Mouse (Mus musculus) intestine, embryonic 15.5 days (tissue): Measurements from ENCODE around the gene Rps6ka2. TPM values are rescaled to one million over a fixed set of nuclear protein-coding genes. Genes with fewer than 3 reads are reported as not detected.

Experiments used
- ATAC-seq: fragments of 200-750 bp; cut with Nextera tagmentation; 2 replicates; pipeline ENCODE4 v1.8.0; 2017; ENCODE audit warnings: moderate TSS enrichment, moderate library complexity
- H3K27ac ChIP-seq: fragments of 300-500 bp; sonication (generic); 2 replicates; pipeline ENCODE4 v1.5.1; 2015; ENCODE audit warnings: mild to moderate bottlenecking, inconsistent platforms
- H3K27me3 ChIP-seq: fragments of 300-500 bp; sonication (generic); replicated peaks from 2 replicates; pipeline ENCODE4 v1.6.1; 2015; ENCODE audit warnings: inconsistent platforms
- H3K36me3 ChIP-seq: fragments of 300-500 bp; sonication (generic); 2 replicates; pipeline ENCODE4 v1.6.1; 2015; ENCODE audit warnings: inconsistent platforms
- H3K4me1 ChIP-seq: fragments of 300-500 bp; sonication (generic); replicated peaks from 2 replicates; pipeline ENCODE4 v1.6.1; 2015; ENCODE audit warnings: inconsistent platforms
- H3K4me2 ChIP-seq: fragments of 300-500 bp; sonication (generic); replicated peaks from 2 replicates; pipeline ENCODE4 v1.6.1; 2015; ENCODE audit warnings: mild to moderate bottlenecking, inconsistent platforms
- H3K4me3 ChIP-seq: fragments of 300-500 bp; sonication (generic); replicated peaks from 2 replicates; pipeline ENCODE4 v1.5.1; 2015; ENCODE audit warnings: inconsistent platforms
- H3K9ac ChIP-seq: fragments of 300-500 bp; sonication (generic); 2 replicates; pipeline ENCODE4 v1.6.1; 2015; ENCODE audit warnings: inconsistent platforms
- H3K9me3 ChIP-seq: fragments of 300-500 bp; sonication (generic); 2 replicates; pipeline ENCODE4 v1.6.1; 2016; ENCODE audit warnings: inconsistent platforms
- WGBS: fragments of 180-500 bp; shearing (Covaris S2); methylation state at CpG from one replicate; pipeline ENCODE4 v1.1.7; 2015; 5-methylcytosine and 5-hydroxymethylcytosine counted together
- polyA plus RNA-seq: library from polyadenylated mRNA; unstranded; fragments of >200 nt; fragmentation: Nextera tagmentation; extraction: Ambion mirVana; gene quantifications from 2 replicates; pipeline ENCODE4 v1.2.1, GENCODE M21; 2015

Gene Rps6ka2
- polyA plus RNA-seq, 1 experiment from 2014 or later: 8.0 TPM

DNA sequence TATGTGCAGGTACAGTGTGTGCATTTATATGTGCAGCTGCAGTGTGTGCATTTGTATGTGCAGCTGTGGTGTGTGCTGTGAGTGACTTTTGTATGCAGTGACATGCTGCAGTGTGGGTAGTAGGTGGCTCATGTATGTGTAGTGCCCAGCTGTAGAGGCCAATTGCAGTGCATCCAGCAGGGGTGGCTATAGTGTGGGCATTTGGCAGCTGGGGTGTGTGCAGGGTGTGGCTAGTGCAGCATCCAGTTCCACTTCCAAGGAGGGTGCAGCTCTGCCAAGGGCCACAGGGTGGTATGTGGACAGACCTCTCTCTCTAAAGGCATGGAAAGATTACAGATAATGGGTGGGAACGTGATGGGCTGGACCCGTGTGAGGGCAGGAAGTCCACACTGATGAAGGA is 43.3 kb downstream of the Rps6ka2 start:
- Histone ChIP-seq H3K4me2 (no peak overlapping the region), H3K4me1 (no peaks in the 10 kb centered on the region), H3K9me3 (no peaks in the 10 kb centered on the region), H3K27me3 (no peaks in the 10 kb centered on the region), H3K4me3 (no peak overlapping the region), H3K27ac (no peak overlapping the region), H3K36me3 (no peaks in the 10 kb centered on the region), H3K9ac (no peak overlapping the region)
- no peak for ATAC-seq
- WGBS: 62% methylated on average over 2 of the region's 2 CpGs

DNA sequence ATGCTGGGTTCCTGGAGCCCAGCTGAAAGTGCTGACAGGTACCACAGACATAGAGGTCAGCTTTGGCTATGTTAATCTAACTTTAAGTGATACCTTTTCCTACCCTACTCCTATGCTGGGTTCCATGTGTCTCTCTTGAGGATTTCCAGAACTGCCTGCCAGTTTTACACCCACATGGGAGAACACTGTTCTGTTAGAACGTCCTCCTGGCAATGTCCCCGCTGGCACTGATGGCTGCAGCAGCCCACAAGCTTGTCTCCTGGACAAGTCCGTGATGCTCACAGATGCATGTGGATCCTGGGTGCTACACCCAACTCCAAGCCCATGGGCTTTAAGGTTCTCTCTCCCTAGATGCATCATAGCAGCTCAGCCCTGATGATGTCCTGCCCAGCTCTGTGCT is 44.1 kb downstream of the Rps6ka2 start:
- no peaks in the 10 kb centered on the region for H3K36me3 ChIP-seq
- H3K4me1 ChIP-seq: peaks cover 7% of the 10 kb centered on the region
- H3K9me3 ChIP-seq: no peaks in the 10 kb centered on the region
- H3K27me3 ChIP-seq: no peaks in the 10 kb centered on the region
- H3K27ac ChIP-seq: no peak overlapping the region
- no peak overlapping the region for H3K4me3 ChIP-seq
- no peak for ATAC-seq
- WGBS: 87% methylated on average over 3 of the region's 3 CpGs
- no peak overlapping the region for H3K9ac ChIP-seq
- no peak overlapping the region for H3K4me2 ChIP-seq

DNA sequence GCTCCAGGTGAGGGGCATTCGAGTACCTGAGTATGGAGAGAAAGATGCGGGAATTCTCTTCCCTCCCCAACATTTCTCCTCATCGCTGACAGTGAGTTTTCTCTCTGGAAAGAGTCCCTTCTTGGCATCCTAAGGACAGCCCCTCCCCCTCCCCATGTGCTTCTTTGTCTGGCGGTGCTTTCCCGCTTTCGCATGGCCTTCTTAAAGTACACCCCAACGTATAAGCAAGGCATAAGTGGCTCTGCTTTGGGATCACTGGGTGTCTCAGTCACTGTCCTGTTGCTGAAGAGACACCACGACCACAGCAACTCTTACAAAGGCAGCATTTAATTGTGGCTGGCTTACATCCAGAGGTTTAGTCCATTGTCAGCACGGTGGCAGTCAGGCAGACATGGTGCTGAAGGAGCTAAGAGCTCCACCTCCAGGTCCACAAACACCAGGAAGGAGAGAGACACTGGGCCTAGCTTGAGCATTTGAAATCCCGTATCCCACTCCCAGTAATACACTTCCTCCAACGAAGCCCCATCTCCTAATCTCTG is 47.9 kb downstream of the Rps6ka2 start:
- no peak for ATAC-seq
- WGBS: 76% methylated on average over 11 of the region's 11 CpGs
- H3K9ac ChIP-seq: no peak overlapping the region
- H3K4me2 ChIP-seq: no peak overlapping the region
- no peaks in the 10 kb centered on the region for H3K27me3 ChIP-seq
- H3K36me3 ChIP-seq: no peaks in the 10 kb centered on the region
- no peak overlapping the region for H3K27ac ChIP-seq
- no peaks in the 10 kb centered on the region for H3K9me3 ChIP-seq
- peaks cover 13% of the 10 kb centered on the region for H3K4me1 ChIP-seq
- no peak overlapping the region for H3K4me3 ChIP-seq

DNA sequence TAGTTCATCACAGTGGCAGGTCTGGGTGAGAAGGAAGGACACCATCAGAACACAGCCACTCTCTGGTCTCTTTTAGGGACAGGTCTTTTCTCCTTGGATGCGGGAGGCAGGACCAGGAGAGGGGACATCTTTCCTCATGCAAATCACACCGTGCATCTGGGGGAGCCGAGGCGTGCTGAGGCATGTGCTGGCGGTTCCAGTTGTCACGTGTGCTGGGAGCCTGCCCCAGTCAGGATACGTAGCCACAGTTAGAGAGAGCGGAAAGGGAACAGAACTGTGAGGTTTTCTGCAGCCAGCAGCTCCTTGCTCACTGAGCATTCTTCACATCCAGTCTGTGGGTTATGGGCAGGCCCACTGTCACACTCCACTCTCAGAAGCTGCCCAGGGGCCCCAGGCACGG is 48.5 kb downstream of the Rps6ka2 start:
- Histone ChIP-seq H3K4me3 (no peak overlapping the region), H3K27me3 (no peaks in the 10 kb centered on the region), H3K9me3 (no peaks in the 10 kb centered on the region), H3K36me3 (no peaks in the 10 kb centered on the region), H3K9ac (no peak overlapping the region), H3K27ac (no peak overlapping the region), H3K4me2 (no peak overlapping the region), H3K4me1 (peaks cover 13% of the 10 kb centered on the region)
- ATAC-seq: no peak
- WGBS: 88% methylated on average over 9 of the region's 9 CpGs

DNA sequence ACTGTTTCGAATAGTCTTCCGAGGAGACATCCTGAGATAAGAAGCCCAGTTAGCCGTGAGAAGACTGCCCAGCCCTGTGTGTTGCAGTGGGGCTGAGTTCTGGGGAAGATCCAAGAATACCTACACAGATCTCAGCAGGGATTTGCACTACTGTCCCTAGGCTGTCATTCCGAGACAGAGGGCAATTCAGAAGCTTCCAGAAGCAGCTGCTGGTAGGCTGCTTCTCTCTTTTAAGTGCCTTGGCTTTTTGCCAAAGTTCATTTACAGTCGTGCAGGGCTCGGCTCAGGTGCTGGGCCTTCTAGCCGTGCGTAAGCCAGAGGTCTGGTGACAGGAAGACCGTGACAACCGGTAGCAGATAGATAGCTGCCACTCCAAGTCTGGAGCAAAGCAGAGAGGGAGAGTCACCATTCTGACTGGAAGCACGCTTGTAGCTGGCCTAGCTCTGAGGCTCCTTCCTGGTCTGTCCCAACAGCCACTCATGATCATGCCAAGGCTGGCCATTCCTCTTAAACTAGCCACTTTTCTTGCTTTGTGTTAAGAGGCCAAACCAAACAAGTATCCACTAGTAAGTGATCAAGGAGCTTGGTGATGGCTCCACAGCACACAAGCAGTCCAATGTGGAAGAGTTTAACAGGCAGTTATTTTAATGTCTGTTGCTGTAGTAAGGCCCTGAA is 49.3 kb downstream of the Rps6ka2 start:
- no peak overlapping the region for H3K9ac ChIP-seq
- peaks cover 13% of the 10 kb centered on the region for H3K4me1 ChIP-seq
- H3K27ac ChIP-seq: no peak overlapping the region
- H3K27me3 ChIP-seq: no peaks in the 10 kb centered on the region
- H3K4me3 ChIP-seq: no peak overlapping the region
- no peak overlapping the region for H3K4me2 ChIP-seq
- H3K9me3 ChIP-seq: no peaks in the 10 kb centered on the region
- peak; percentile 85 for ATAC-seq
- no peaks in the 10 kb centered on the region for H3K36me3 ChIP-seq
- 27% methylated on average over 11 of the region's 11 CpGs for WGBS

DNA sequence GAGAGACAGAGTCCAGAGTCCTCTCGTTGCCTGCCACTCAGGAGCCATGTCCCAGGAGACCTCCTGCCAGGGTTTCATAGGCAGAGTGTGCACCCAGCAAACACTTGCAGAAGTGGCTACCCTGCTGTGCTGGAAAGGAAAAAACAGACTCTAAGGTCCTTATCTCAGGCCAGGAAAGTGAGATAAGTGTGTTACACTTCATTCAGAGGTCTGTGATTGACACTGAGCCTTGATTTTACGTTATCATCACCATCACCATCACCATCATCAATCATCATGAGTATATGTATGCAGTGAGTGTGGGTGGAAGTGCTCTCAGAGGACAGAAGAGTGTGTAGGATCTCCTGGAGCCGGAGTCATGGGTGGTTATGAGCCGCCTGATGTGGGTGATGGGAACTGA is 51.4 kb downstream of the Rps6ka2 start:
- no peak overlapping the region for H3K4me2 ChIP-seq
- no peaks in the 10 kb centered on the region for H3K9me3 ChIP-seq
- no peak overlapping the region for H3K27ac ChIP-seq
- H3K4me1 ChIP-seq: peaks cover 13% of the 10 kb centered on the region
- H3K4me3 ChIP-seq: no peak overlapping the region
- H3K27me3 ChIP-seq: no peaks in the 10 kb centered on the region
- ATAC-seq: no peak
- H3K36me3 ChIP-seq: no peaks in the 10 kb centered on the region
- H3K9ac ChIP-seq: no peak overlapping the region
- 86% methylated on average over 4 of the region's 4 CpGs for WGBS

DNA sequence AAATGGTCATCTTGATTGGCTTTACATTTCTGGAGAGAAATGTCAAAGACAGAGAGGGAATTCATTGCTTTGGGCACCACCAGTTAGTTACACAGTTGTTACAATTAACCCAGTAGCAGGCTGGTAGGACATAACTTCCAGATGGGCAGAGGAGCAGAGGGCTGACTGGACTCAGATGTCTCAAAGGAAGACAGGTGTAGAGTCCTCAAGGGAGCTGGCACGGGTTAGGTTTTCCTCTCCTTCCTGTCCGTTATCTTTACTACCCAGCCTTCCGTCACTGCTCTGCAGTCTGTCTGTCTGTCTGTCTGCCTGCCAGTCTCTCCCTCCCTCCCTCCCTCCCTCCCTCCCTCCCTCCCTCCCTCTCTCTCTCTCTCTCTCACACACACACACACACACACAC is 52.3 kb downstream of the Rps6ka2 start:
- Histone ChIP-seq H3K4me2 (no peak overlapping the region), H3K4me3 (no peak overlapping the region), H3K4me1 (peaks cover 18% of the 10 kb centered on the region), H3K36me3 (no peaks in the 10 kb centered on the region), H3K9ac (no peak overlapping the region), H3K27me3 (no peaks in the 10 kb centered on the region), H3K27ac (no peak overlapping the region), H3K9me3 (no peaks in the 10 kb centered on the region)
- no peak for ATAC-seq
- WGBS: 64% methylated on average over 3 of the region's 3 CpGs

DNA sequence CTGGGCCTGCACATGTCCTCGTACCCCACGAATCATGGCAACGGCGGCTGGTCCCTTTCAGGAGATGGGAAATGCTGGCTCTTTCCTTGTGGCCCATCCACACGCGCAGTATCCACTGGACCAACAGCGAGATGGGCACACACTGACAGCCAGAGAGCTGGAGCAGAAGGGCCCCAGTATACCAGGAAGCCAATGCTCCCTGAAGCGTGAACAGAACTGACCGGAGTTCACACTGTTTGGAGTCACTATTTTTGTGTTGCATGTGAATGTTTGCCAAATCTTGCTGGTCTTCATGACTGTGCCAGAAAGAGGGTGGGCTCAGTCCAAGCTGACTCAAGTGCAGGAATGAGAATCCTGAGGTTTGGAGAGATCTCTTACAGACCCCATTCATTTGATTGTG is 58.6 kb downstream of the Rps6ka2 start:
- 0 out of 2 replicates have a peak, but pooled peaks cover 5% of the 10 kb centered on the region for H3K4me1 ChIP-seq
- no peaks in the 10 kb centered on the region for H3K9me3 ChIP-seq
- H3K36me3 ChIP-seq: no peaks in the 10 kb centered on the region
- H3K4me2 ChIP-seq: no peak overlapping the region
- no peak overlapping the region for H3K9ac ChIP-seq
- no peak for ATAC-seq
- WGBS: 88% methylated on average over 9 of the region's 9 CpGs
- no peak overlapping the region for H3K4me3 ChIP-seq
- no peaks in the 10 kb centered on the region for H3K27me3 ChIP-seq
- no peak overlapping the region for H3K27ac ChIP-seq

DNA sequence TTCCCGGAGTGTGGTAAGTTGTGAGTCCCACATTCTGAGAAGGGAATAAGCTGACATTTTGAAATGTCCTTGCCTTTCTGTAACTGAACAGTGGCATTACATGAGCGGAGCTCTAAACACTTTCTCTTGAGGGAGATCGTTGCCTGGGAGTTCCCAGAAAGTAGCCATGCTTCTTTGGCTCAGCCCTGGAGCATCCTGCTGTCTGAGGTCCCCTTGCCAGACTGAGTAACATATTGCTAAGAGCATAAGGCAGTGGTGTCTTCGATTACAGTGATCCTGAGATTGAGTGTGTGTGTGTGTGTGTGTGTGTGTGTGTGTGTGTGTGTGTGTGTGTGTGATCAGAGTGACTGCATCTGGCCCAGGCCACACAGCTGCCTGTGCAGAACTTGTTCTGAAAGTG is 61.4 kb downstream of the Rps6ka2 start:
- H3K36me3 ChIP-seq: no peaks in the 10 kb centered on the region
- no peak for ATAC-seq
- H3K4me2 ChIP-seq: no peak overlapping the region
- no peak overlapping the region for H3K4me3 ChIP-seq
- 0 out of 2 replicates have a peak, but pooled peaks cover 5% of the 10 kb centered on the region for H3K4me1 ChIP-seq
- no peak overlapping the region for H3K27ac ChIP-seq
- H3K9me3 ChIP-seq: no peaks in the 10 kb centered on the region
- no peaks in the 10 kb centered on the region for H3K27me3 ChIP-seq
- H3K9ac ChIP-seq: no peak overlapping the region
- 80% methylated on average over 4 of the region's 4 CpGs for WGBS

DNA sequence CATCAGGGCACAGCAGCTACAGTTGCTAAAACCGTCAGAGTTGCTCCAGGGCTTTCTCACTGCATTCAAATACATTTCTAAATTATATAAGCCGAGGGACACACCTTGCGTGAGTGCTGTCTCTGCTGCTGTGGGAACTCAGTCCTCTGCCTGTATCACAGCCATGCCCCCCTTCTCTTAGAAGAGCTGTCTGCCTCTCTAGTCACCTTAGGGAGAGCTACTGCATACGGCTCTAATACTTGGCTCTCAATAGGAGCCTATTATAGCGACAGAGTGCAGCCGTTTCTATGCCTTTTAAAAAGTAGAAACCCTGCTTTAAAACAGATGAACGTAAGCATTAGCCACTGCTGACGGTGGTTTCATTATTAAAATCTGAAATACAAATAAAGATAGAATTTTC is 61.9 kb downstream of the Rps6ka2 start:
- H3K27ac ChIP-seq: no peak overlapping the region
- no peaks in the 10 kb centered on the region for H3K9me3 ChIP-seq
- H3K4me1 ChIP-seq: 0 out of 2 replicates have a peak, but pooled peaks cover 4% of the 10 kb centered on the region
- no peak overlapping the region for H3K4me3 ChIP-seq
- no peaks in the 10 kb centered on the region for H3K36me3 ChIP-seq
- no peak overlapping the region for H3K9ac ChIP-seq
- no peak overlapping the region for H3K4me2 ChIP-seq
- 81% methylated on average over 8 of the region's 8 CpGs for WGBS
- H3K27me3 ChIP-seq: no peaks in the 10 kb centered on the region
- ATAC-seq: no peak

DNA sequence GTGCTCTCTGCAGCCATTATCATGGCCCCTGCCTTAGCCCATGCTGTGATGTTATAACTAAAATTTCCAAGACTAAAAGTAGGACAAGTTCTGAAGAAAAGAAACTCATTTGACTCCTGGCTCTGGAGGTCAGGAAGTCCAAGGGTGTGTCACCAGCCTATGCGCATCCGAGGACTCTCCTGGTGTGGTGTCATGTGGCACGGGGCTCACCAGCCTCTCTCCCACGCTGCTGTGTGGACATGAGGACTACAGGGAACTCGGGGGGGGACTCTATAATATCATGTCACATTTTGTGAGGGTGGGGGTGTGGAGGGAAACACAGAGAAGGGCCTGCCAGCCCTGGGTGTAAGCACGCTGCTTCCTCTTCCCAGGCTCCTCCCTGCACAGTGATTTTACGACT is 62.5 kb downstream of the Rps6ka2 start:
- H3K27me3 ChIP-seq: no peaks in the 10 kb centered on the region
- no peak overlapping the region for H3K27ac ChIP-seq
- no peaks in the 10 kb centered on the region for H3K36me3 ChIP-seq
- no peaks in the 10 kb centered on the region for H3K4me1 ChIP-seq
- H3K9me3 ChIP-seq: no peaks in the 10 kb centered on the region
- no peak overlapping the region for H3K4me3 ChIP-seq
- H3K9ac ChIP-seq: no peak overlapping the region
- no peak overlapping the region for H3K4me2 ChIP-seq
- 58% methylated on average over 7 of the region's 7 CpGs for WGBS
- ATAC-seq: no peak

DNA sequence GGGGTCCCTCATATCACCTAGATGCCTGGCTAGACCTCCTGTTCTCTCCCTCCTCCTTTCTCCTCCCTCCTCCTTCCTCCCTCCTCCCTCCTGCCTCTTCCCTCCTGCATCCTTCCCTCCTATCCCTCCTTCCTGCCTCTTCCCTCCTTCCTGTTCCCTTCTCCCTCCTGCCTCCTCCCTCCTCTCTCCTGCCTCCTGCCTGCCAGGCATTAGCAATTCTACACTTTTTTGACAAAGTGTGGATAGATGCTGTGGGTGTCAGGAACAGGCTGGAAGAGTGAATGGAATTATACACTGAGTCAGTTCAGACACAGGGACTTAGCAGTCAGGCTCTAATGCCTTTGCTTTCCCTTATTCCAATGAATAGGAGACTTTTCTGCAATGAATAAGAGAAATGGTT is 63.3 kb downstream of the Rps6ka2 start:
- Histone ChIP-seq H3K27me3 (no peaks in the 10 kb centered on the region), H3K4me1 (no peaks in the 10 kb centered on the region), H3K4me3 (no peak overlapping the region), H3K9ac (no peak overlapping the region), H3K36me3 (no peaks in the 10 kb centered on the region), H3K4me2 (no peak overlapping the region), H3K9me3 (no peaks in the 10 kb centered on the region), H3K27ac (no peak overlapping the region)
- no peak for ATAC-seq

DNA sequence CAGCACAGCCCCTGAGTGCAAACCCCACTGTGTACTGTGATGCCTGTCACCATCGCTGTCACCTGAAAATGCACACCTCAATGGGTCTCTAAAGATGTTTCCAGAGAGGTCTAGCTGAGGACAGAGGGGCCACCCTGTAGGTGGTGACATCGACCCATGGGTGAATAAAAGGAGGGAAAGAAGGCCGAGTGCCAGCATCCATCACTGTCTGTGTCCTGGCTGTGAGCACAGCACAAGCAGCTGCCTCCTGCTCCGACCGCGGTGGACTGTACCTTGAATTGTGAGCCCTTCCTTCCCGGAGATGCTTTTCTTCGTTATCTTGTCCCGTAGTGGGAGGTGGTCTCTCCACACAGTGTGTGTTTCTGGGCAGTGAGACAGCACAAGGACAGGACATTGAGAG is 67.8 kb downstream of the Rps6ka2 start:
- ATAC-seq: no peak
- Histone ChIP-seq H3K4me3 (no peak overlapping the region), H3K4me2 (no peak overlapping the region), H3K27me3 (no peaks in the 10 kb centered on the region), H3K36me3 (no peaks in the 10 kb centered on the region), H3K27ac (no peak overlapping the region), H3K4me1 (no peaks in the 10 kb centered on the region), H3K9me3 (no peaks in the 10 kb centered on the region), H3K9ac (no peak overlapping the region)
- 94% methylated on average over 9 of the region's 9 CpGs for WGBS
